ENCODE assay signal across 13 mouse cellular contexts in the genomic region with DNA sequence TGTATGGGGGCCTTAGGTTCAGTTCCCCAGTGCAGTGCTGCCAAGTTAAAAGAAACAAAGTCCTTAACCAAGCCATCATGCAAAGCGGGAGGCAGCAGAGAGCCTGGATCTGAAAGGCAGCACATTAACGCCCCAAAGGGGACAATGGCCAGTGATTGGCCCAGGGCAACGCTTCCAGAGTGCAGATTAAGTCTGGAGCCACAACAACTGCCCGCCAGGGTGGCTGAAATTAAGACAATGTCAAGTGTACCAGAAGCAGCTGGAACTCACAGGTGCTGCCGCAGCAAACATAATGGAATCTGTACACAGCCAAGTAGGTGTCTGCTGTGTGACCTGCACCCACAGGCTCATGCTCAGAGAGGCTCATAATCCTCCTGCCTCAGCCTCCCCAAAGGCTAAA. TPM values are rescaled to one million over a fixed set of nuclear protein-coding genes. Genes with fewer than 3 reads are reported as not detected.
DNase-seq lines count a peak whose midpoint lies in the region; ATAC-seq and TF ChIP-seq lines count a peak whose summit lies in the region.
"Had no signal": no experiment of that assay in that cellular context is flagged by ENCODE, and none has a peak within 500 bp of the region (broad histone marks: within the 10 kb centered on the region; RNA-seq: fewer than 3 reads in every experiment).

No protein-coding gene starts in this region.

- peak; percentile 25 for TF ChIP-seq CTCF in midbrain, postnatal 0 days (IDR thresholded peaks at IDR 0.05)

- H3K27ac ChIP-seq in heart, embryonic 10.5 days = peak overlapping the region; percentile 88; the same call in 1 of the 2 replicates
- H3K27ac ChIP-seq in forebrain, embryonic 10.5 days = peak overlapping the region; percentile 72
- peak overlapping the region; percentile 91 for H3K27ac ChIP-seq in hindbrain, embryonic 14.5 days
- peak overlapping the region; percentile 27; the same call in 1 of the 2 replicates for H3K27ac ChIP-seq in midbrain, postnatal 0 days (ENCODE audit: low read depth, low read length)
- H3K27ac ChIP-seq: embryonic facial prominence, embryonic 12.5 days; lung, embryonic 15.5 days had no signal

- no peak overlapping the region for H3K4me2 ChIP-seq in hindbrain, embryonic 14.5 days (replicated peaks)
- no peak overlapping the region for H3K4me2 ChIP-seq in midbrain, postnatal 0 days (ENCODE audit: low read depth, low read length, poor library complexity, severe bottlenecking)
- H3K4me2 ChIP-seq: embryonic facial prominence, embryonic 12.5 days; lung, embryonic 15.5 days had no signal

- ATAC-seq in hindbrain, embryonic 14.5 days (ENCODE audit: low FRiP score) = no peak
- ATAC-seq in midbrain, postnatal 0 days (ENCODE audit: low FRiP score) = no peak
- no peak for ATAC-seq in erythroid progenitor cell, adult 5-6 weeks (replicated peaks; ENCODE audit: low FRiP score, poor library complexity, severe bottlenecking)

- H3K27me3 ChIP-seq in heart, embryonic 10.5 days (ENCODE audit: insufficient read depth, poor library complexity, severe bottlenecking) = no peaks in the 10 kb centered on the region
- no peaks in the 10 kb centered on the region for H3K27me3 ChIP-seq in forebrain, embryonic 10.5 days (ENCODE audit: poor library complexity, severe bottlenecking)
- no peaks in the 10 kb centered on the region for H3K27me3 ChIP-seq in hindbrain, embryonic 14.5 days (ENCODE audit: control insufficient read depth, insufficient read depth, low read length)
- H3K27me3 ChIP-seq in midbrain, postnatal 0 days (ENCODE audit: insufficient read depth, low read length) = no peaks in the 10 kb centered on the region
- H3K27me3 ChIP-seq: embryonic facial prominence, embryonic 12.5 days; lung, embryonic 15.5 days had no signal

- peaks cover 93% of the 10 kb centered on the region for H3K4me1 ChIP-seq in heart, embryonic 10.5 days
- H3K4me1 ChIP-seq in forebrain, embryonic 10.5 days = peaks cover 97% of the 10 kb centered on the region
- H3K4me1 ChIP-seq in hindbrain, embryonic 14.5 days (replicated peaks; ENCODE audit: control insufficient read depth, insufficient read depth, low read length) = peaks cover 96% of the 10 kb centered on the region
- peaks cover 64% of the 10 kb centered on the region for H3K4me1 ChIP-seq in midbrain, postnatal 0 days (ENCODE audit: insufficient read depth, low read length)

- no peak overlapping the region for H3K9ac ChIP-seq in hindbrain, embryonic 14.5 days
- H3K9ac ChIP-seq in midbrain, postnatal 0 days (replicated peaks; ENCODE audit: low read length, poor library complexity, severe bottlenecking) = no peak overlapping the region
- H3K9ac ChIP-seq: embryonic facial prominence, embryonic 12.5 days; lung, embryonic 15.5 days had no signal

- DNase-seq in heart, embryonic 10.5 days (ENCODE audit: low spot score) = no peak
- DNase-seq in heart, postnatal 25 days (ENCODE audit: low spot score) = no peak
- DNase-seq in forebrain, embryonic 10.5 days (ENCODE audit: extremely low spot score, low spot score) = no peak
- no peak for DNase-seq in hindbrain, embryonic 14.5 days (ENCODE audit: low spot score)
- no peak for DNase-seq in midbrain, postnatal 0 days (ENCODE audit: low spot score)
- DNase-seq in frontal cortex, postnatal 14 days (ENCODE audit: low spot score in 2 of 2) = no peak
- DNase-seq in lung, adult 18-20 months = no peak
- DNase-seq: cerebellum, adult 9-11 months; kidney, adult 18-20 months; layer of hippocampus, adult 9-11 months had no signal

- WGBS in heart, embryonic 10.5 days = 57% methylated on average over 5 of the region's 5 CpGs
- 58% methylated on average over 5 of the region's 5 CpGs for WGBS in forebrain, embryonic 10.5 days
- WGBS in hindbrain, embryonic 14.5 days = 19% methylated on average over 5 of the region's 5 CpGs
- WGBS in midbrain, postnatal 0 days = 40% methylated on average over 5 of the region's 5 CpGs

- 0 out of 2 replicates have a peak, but pooled peaks cover 3% of the 10 kb centered on the region for H3K36me3 ChIP-seq in heart, embryonic 10.5 days
- H3K36me3 ChIP-seq in forebrain, embryonic 10.5 days (replicated peaks) = peaks cover 24% of the 10 kb centered on the region
- no peaks in the 10 kb centered on the region for H3K36me3 ChIP-seq in hindbrain, embryonic 14.5 days (replicated peaks; ENCODE audit: control insufficient read depth, insufficient read depth)
- no peaks in the 10 kb centered on the region for H3K36me3 ChIP-seq in midbrain, postnatal 0 days (ENCODE audit: insufficient read depth, low read length)
- H3K36me3 ChIP-seq: embryonic facial prominence, embryonic 12.5 days; lung, embryonic 15.5 days had no signal

- no peaks in the 10 kb centered on the region for H3K9me3 ChIP-seq in heart, embryonic 10.5 days
- no peaks in the 10 kb centered on the region for H3K9me3 ChIP-seq in forebrain, embryonic 10.5 days
- no peaks in the 10 kb centered on the region for H3K9me3 ChIP-seq in hindbrain, embryonic 14.5 days (ENCODE audit: control insufficient read depth, low read length)
- no peaks in the 10 kb centered on the region for H3K9me3 ChIP-seq in midbrain, postnatal 0 days (ENCODE audit: low read length)
- H3K9me3 ChIP-seq: embryonic facial prominence, embryonic 12.5 days; lung, embryonic 15.5 days had no signal

- intact Hi-C loops in heart, postnatal 25 days (cut with DNase I) = no loop called here

- no peak overlapping the region for H3K4me3 ChIP-seq in heart, embryonic 10.5 days
- H3K4me3 ChIP-seq in forebrain, embryonic 10.5 days = no peak overlapping the region
- no peak overlapping the region for H3K4me3 ChIP-seq in hindbrain, embryonic 14.5 days (replicated peaks; ENCODE audit: low read length)
- H3K4me3 ChIP-seq in midbrain, postnatal 0 days (ENCODE audit: low read depth, low read length) = no peak overlapping the region
- H3K4me3 ChIP-seq: embryonic facial prominence, embryonic 12.5 days; lung, embryonic 15.5 days had no signal

RNA-seq across cellular contexts. Expression of gene Ncor2, which starts 24.8 kb away (rescaled TPM):
- polyA plus RNA-seq in heart, embryonic 10.5 days (2016; fragmentation: Nextera tagmentation; extraction: Ambion mirVana) = 17.8 and 23.3 TPM in 2 replicates
- 10 to 100 TPM; 67.8 to 89.5 TPM for total RNA-seq in heart, postnatal 25 days (2021)
- 15.7 and 17.8 TPM in 2 replicates for polyA plus RNA-seq in forebrain, embryonic 10.5 days (2016; fragmentation: Nextera tagmentation; extraction: Ambion mirVana)
- 26.0 and 27.4 TPM in 2 replicates for polyA plus RNA-seq in hindbrain, embryonic 14.5 days (2014; fragmentation: Nextera tagmentation; extraction: Ambion mirVana)
- total RNA-seq in midbrain, postnatal 0 days (2014; rRNA removed) = 22.8 and 37.8 TPM in 2 replicates
- 15.5 and 17.8 TPM in 2 replicates for polyA plus RNA-seq in midbrain, postnatal 0 days (2015; fragmentation: Nextera tagmentation; extraction: Ambion mirVana)
- total RNA-seq in erythroid progenitor cell, adult 5-6 weeks (2015; ENCODE audit: low replicate concordance) = 10.5 and 37.3 TPM in 2 replicates
- total RNA-seq in erythroid progenitor cell, adult 5-6 weeks (2017; ENCODE audit: low replicate concordance) = 0.91 and 2.6 TPM in 2 replicates

Comparison
In these comparisons a context has a peak if more than half of its experiments do, and no peak if none do; other contexts are left out.
1. H3K27ac ChIP-seq: peak in every context shown above with its lines; median percentile 91 in hindbrain, embryonic 14.5 days; 88 in heart, embryonic 10.5 days; 72 in forebrain, embryonic 10.5 days; 27 in midbrain, postnatal 0 days.